Mouse (Mus musculus) 416B (cell line): ENCODE results near the gene Fam186a.
"Not testable (repeated sequence)": the region's sequence is repeated elsewhere in the genome, so short reads cannot be mapped to it uniquely, and the experiment has no call there.

Experiments used
- DNase-seq: peaks from one replicate; pipeline ENCODE4 v3.0.0; 2011; ENCODE audit warnings: low read depth

Gene Fam186a

GRCm38 (mm10) chr15:99966961-99967360 is at the start of gene Fam186a:
Gene Fam186a, minus strand, starts transcription at chr15:99967061.
- no peak for DNase-seq

- DNase-seq = no peak
These were observed 39.3 kb upstream of the Fam186a start for GRCm38 (mm10) chr15:100006180-100006579.

GRCm38 (mm10) chr15:100004677-100005273 is 37.9 kb upstream of the Fam186a start:
- DNase-seq = peak; percentile 26

- no peak for DNase-seq
These were observed 32.5 kb upstream of the Fam186a start for GRCm38 (mm10) chr15:99999390-99999789.

GRCm38 (mm10) chr15:99997114-99997804 is 30.4 kb upstream of the Fam186a start:
- DNase-seq = no peak

- no peak for DNase-seq
These were observed 26.2 kb upstream of the Fam186a start for GRCm38 (mm10) chr15:99993100-99993499.

GRCm38 (mm10) chr15:99979715-99980114 is 12.9 kb upstream of the Fam186a start:
- no peak for DNase-seq

- DNase-seq = no peak
These were observed 12.4 kb upstream of the Fam186a start for GRCm38 (mm10) chr15:99979266-99979665.

- DNase-seq = not testable (repeated sequence)
These were observed 9.3 kb upstream of the Fam186a start for GRCm38 (mm10) chr15:99976121-99976520.

- no peak for DNase-seq
These were observed 7.8 kb upstream of the Fam186a start for GRCm38 (mm10) chr15:99974476-99975220.

- DNase-seq = peak; percentile 80
These were observed 6.4 kb upstream of the Fam186a start for GRCm38 (mm10) chr15:99972989-99973911.

GRCm38 (mm10) chr15:99972361-99972988 is 5.6 kb upstream of the Fam186a start:
- peak; percentile 97 for DNase-seq

- peak; percentile 27 for DNase-seq
These were observed 3.7 kb upstream of the Fam186a start for GRCm38 (mm10) chr15:99970606-99971005.

GRCm38 (mm10) chr15:99969765-99970164 is 2.9 kb upstream of the Fam186a start, which contains the start of gene Larp4:
Gene Larp4, plus strand, starts transcription at chr15:99970065.
- not testable (repeated sequence) for DNase-seq

- DNase-seq = no peak
These were observed 1.6 kb downstream of the Fam186a start for GRCm38 (mm10) chr15:99965103-99965775.

GRCm38 (mm10) chr15:99955324-99955723 is 11.5 kb downstream of the Fam186a start:
- DNase-seq = no peak

GRCm38 (mm10) chr15:99940970-99941630 is 25.8 kb downstream of the Fam186a start:
- no peak for DNase-seq

- no peak for DNase-seq
These were observed 26.4 kb downstream of the Fam186a start for GRCm38 (mm10) chr15:99940426-99940825.

- DNase-seq = no peak
These were observed 29.0 kb downstream of the Fam186a start for GRCm38 (mm10) chr15:99937841-99938240.

- DNase-seq = no peak
These were observed 30.2 kb downstream of the Fam186a start for GRCm38 (mm10) chr15:99936659-99937058.
